Mouse (Mus musculus) midbrain, embryonic 11.5 days (tissue): ENCODE results near the gene Slc25a25. TPM values are rescaled to one million over a fixed set of nuclear protein-coding genes. Genes with fewer than 3 reads are reported as not detected.

Experiments used
- ATAC-seq: fragments of 200-750 bp; cut with Nextera tagmentation; 2 replicates; pipeline ENCODE4 v1.8.0; 2017; ENCODE audit warnings: moderate TSS enrichment, moderate library complexity; ENCODE audit not compliant: low FRiP score
- DNase-seq: peaks from one replicate; pipeline ENCODE4 v3.0.0; 2015; ENCODE audit warnings: low spot score; ENCODE audit errors: missing footprints
- H3K27ac ChIP-seq: fragments of 300-500 bp; sonication (generic); 2 replicates; pipeline ENCODE4 v1.5.1; 2014; ENCODE audit warnings: low read depth, low read length
- H3K27me3 ChIP-seq: fragments of 300-500 bp; sonication (generic); 2 replicates; pipeline ENCODE4 v1.6.1; 2014; ENCODE audit warnings: mild to moderate bottlenecking, low read length, moderate library complexity, mixed read lengths; ENCODE audit not compliant: control insufficient read depth, insufficient read depth
- H3K36me3 ChIP-seq: fragments of 300-500 bp; sonication (generic); 2 replicates; pipeline ENCODE4 v1.6.1; 2014; ENCODE audit warnings: mild to moderate bottlenecking, low read length, moderate library complexity, mixed read lengths; ENCODE audit not compliant: control insufficient read depth, insufficient read depth
- H3K4me1 ChIP-seq: fragments of 300-500 bp; sonication (generic); 2 replicates; pipeline ENCODE4 v1.6.1; 2014; ENCODE audit warnings: low read length; ENCODE audit not compliant: control insufficient read depth, insufficient read depth
- H3K4me2 ChIP-seq: fragments of 300-500 bp; sonication (generic); 2 replicates; pipeline ENCODE4 v1.6.1; 2014; ENCODE audit warnings: mild to moderate bottlenecking, moderate library complexity
- H3K4me3 ChIP-seq: fragments of 300-500 bp; sonication (generic); 2 replicates; pipeline ENCODE4 v1.5.1; 2014; ENCODE audit warnings: low read depth, low read length
- H3K9ac ChIP-seq: fragments of 300-500 bp; sonication (generic); 2 replicates; pipeline ENCODE4 v1.6.1; 2014; ENCODE audit warnings: low read length
- H3K9me3 ChIP-seq: fragments of 300-500 bp; sonication (generic); 2 replicates; pipeline ENCODE4 v1.6.1; 2016; ENCODE audit warnings: low read length; ENCODE audit not compliant: control insufficient read depth
- WGBS: fragments of 180-500 bp; shearing (Covaris S2); extraction: QIAGEN DNeasy Blood & Tissue Kit; methylation state at CpG from one replicate; pipeline ENCODE4 v1.1.7; 2014; 5-methylcytosine and 5-hydroxymethylcytosine counted together
- polyA plus RNA-seq: library from polyadenylated mRNA; unstranded; fragments of >200 nt; fragmentation: Nextera tagmentation; extraction: Ambion mirVana; gene quantifications from 2 replicates; pipeline ENCODE4 v1.2.1, GENCODE M21; 2014

Slc25a25 gene
- polyA plus RNA-seq, 1 experiment from 2014 or later: 20.4 TPM

DNA sequence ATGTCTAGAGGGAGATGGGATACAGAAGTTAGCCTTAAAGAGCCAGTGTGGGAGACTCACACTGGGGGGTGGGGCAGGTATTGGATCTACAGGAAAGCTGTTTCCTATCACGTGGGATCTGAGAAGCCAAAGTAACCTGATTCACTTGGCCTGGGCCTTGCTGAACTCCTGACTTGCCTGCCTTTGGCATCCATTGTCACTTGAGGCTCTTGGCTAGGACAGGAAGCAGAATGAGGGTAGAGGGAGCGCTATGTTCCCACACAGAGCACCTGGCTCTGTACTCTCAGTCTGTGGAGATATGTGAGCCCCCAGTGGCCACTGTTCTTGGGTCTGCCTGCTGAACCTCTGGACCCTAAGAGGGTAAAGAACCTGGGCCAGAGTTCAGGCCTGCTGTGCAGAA is 34.7 kb downstream of the Slc25a25 start:
- Histone ChIP-seq H3K27ac (no peak overlapping the region), H3K4me2 (no peak overlapping the region), H3K36me3 (peaks cover 36% of the 10 kb centered on the region), H3K27me3 (no peaks in the 10 kb centered on the region), H3K9me3 (no peaks in the 10 kb centered on the region), H3K9ac (no peak overlapping the region), H3K4me1 (no peaks in the 10 kb centered on the region), H3K4me3 (no peak overlapping the region)
- no peak for ATAC-seq
- DNase-seq: peak; percentile 76
- 85% methylated on average over 2 of the region's 2 CpGs for WGBS

DNA sequence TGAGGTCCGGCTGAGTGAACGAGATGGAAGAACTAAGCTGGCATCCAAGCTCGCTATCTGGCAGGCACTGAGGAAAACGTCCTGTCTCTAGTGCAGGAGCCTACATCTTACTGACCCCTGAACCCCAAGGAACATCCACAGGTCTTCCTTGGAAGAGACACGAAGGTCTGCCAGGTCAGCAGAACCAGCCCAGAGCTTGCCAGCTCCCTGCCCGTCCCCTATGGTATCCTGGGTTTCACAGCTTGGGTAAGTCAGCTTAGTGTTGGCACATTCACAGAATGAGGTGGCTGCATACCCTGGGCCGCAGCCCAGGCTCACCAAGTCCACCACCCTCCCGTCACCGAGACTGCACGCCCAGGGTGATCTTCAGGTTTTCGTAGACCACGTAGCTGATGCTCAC is 35.4 kb downstream of the Slc25a25 start:
- WGBS: 93% methylated on average over 12 of the region's 12 CpGs
- no peak overlapping the region for H3K27ac ChIP-seq
- peaks cover 31% of the 10 kb centered on the region for H3K36me3 ChIP-seq
- no peaks in the 10 kb centered on the region for H3K9me3 ChIP-seq
- ATAC-seq: no peak
- no peak overlapping the region for H3K4me3 ChIP-seq
- no peaks in the 10 kb centered on the region for H3K27me3 ChIP-seq
- no peak overlapping the region for H3K4me2 ChIP-seq
- no peak for DNase-seq
- H3K4me1 ChIP-seq: no peaks in the 10 kb centered on the region
- no peak overlapping the region for H3K9ac ChIP-seq

DNA sequence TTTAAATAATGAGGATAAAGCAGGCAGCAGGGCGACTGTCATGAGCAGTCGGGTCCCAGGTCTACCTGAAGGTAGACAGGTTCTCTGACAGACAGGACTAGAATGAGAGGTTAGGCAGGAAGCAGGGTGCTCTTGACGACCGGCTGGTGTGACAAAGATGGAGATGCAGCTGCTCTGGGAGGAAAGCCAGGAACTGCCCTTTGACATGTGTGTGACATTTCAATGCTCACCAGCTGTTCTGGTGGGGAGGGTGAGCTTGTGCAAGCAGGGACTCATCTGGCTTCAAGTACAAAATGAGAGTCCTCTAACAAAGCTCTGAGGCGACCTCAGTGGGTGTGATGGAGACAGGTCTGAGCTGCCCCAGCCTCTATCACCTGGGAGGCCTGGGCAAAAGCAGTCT is 37.3 kb downstream of the Slc25a25 start:
- Histone ChIP-seq H3K9ac (no peak overlapping the region), H3K36me3 (peaks cover 30% of the 10 kb centered on the region), H3K4me2 (no peak overlapping the region), H3K4me1 (no peaks in the 10 kb centered on the region), H3K27ac (no peak overlapping the region), H3K4me3 (no peak overlapping the region), H3K9me3 (no peaks in the 10 kb centered on the region), H3K27me3 (no peaks in the 10 kb centered on the region)
- 69% methylated on average over 5 of the region's 5 CpGs for WGBS
- ATAC-seq (no peak), DNase-seq (no peak)

DNA sequence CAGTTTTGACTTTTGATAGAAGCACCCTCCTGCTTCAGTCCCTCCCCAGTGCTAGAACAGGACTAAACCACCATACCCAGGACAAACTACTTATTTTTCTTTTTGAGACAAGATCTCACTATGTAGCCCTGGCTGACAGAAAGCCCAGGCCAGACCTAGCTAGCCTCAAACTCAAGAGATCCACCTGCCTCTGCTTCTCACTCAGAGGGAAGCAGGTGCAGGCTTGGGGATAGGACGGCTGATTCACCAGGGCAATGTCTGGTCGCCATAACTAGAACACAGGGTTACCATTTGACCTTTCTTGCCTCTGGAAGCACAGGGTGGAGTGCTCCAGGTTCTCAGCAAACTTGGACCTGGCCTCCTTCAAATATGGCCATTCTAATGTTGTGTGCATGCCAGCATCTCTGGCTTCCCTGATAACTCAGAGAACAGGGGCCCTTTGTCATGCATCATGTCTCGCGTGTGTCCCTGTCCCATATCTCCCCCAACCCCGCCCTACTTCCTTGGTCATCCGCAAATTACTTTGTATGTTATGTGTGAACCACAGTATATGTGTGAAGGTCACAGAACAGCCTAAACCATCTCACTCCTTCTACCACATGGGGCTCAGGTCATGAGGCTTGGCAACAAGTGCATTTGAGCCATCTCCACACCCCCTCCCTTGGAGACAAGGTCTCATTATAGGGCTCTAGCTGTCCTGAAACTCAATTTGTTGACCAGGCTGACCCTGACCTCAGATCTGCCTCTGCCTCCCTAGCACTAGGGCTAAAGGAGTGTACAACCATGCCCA is 38.3 kb downstream of the Slc25a25 start:
- H3K9me3 ChIP-seq: no peaks in the 10 kb centered on the region
- no peak overlapping the region for H3K4me2 ChIP-seq
- WGBS: 91% methylated on average over 6 of the region's 6 CpGs
- no peaks in the 10 kb centered on the region for H3K4me1 ChIP-seq
- H3K36me3 ChIP-seq: peaks cover 24% of the 10 kb centered on the region
- DNase-seq: peak; percentile 76
- no peak overlapping the region for H3K4me3 ChIP-seq
- no peak for ATAC-seq
- no peak overlapping the region for H3K27ac ChIP-seq
- no peaks in the 10 kb centered on the region for H3K27me3 ChIP-seq
- no peak overlapping the region for H3K9ac ChIP-seq

DNA sequence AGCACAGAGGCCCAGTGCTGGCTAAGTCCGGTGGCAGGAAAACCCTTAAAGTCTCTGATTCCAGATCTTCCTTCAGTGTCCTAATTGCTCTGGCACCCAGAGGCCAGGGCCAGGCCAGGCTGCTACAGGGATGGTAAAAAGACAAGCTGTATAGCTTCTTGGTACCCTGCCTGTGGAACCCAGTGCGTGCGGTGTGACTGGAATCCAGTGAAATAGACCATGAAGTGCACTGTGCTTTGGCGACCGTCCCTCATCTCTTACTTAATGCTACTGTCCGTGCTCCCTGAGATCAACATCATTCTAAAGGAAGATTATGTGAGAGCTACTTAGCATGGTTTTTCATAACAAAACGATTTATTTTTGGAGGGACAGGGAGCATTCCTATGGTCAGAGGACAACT is 39.8 kb downstream of the Slc25a25 start:
- H3K9ac ChIP-seq: no peak overlapping the region
- no peak overlapping the region for H3K4me3 ChIP-seq
- WGBS: 95% methylated on average over 7 of the region's 7 CpGs
- peaks cover 17% of the 10 kb centered on the region for H3K36me3 ChIP-seq
- no peaks in the 10 kb centered on the region for H3K9me3 ChIP-seq
- no peak overlapping the region for H3K27ac ChIP-seq
- ATAC-seq: no peak
- H3K4me1 ChIP-seq: no peaks in the 10 kb centered on the region
- H3K27me3 ChIP-seq: no peaks in the 10 kb centered on the region
- no peak overlapping the region for H3K4me2 ChIP-seq
- peak; percentile 35 for DNase-seq

DNA sequence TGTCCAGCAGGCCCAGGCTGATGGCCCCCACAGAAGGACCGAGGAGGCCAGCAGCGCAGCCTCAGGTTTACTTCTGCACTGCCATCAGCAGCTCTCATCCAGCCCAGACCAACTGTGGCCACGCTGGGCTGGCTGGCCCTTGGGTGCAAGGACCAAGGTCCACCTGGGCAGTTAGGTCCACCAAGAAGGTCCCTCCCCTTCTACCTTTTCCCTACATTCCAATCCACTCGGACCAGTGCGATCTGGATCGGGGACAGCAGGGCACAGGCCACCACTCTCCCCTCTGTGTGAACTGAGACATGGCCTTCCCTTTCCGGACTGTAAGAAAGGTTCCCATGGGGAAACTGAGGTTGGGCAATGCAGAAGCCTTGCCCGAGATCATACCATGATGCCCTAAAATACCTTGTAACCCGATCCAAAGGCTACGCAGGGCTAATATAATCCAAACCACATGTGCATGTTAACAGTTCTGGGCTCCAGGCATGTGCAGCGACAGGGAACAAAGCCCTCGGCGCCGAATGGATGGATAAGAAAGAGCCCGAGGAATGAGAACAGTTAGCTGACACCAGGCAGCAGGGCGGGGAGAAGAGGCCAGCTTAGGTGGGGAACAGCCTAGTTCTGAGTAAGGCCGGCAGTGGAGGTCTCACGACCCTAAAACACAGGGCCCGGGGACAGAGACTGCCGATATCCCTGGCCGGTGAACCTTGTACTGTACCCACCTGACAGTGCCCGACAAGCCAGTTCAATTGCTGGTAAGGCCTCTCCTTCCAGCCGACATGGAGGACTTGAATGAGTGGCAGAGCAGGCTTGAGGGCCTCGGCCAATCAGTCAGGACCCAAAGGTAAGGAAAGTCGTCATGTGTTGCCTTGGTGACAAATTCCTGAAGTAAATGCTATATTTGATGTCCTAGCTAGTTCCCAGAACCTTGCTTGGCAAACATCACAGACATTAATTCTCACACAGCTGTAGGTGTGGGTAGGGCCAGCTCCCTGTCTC is 42.5 kb downstream of the Slc25a25 start:
- no peak for DNase-seq
- H3K36me3 ChIP-seq: no peaks in the 10 kb centered on the region
- no peak overlapping the region for H3K4me2 ChIP-seq
- ATAC-seq: no peak
- H3K4me3 ChIP-seq: no peak overlapping the region
- no peak overlapping the region for H3K9ac ChIP-seq
- no peaks in the 10 kb centered on the region for H3K27me3 ChIP-seq
- H3K4me1 ChIP-seq: no peaks in the 10 kb centered on the region
- WGBS: 71% methylated on average over 25 of the region's 25 CpGs
- no peak overlapping the region for H3K27ac ChIP-seq
- H3K9me3 ChIP-seq: no peaks in the 10 kb centered on the region

DNA sequence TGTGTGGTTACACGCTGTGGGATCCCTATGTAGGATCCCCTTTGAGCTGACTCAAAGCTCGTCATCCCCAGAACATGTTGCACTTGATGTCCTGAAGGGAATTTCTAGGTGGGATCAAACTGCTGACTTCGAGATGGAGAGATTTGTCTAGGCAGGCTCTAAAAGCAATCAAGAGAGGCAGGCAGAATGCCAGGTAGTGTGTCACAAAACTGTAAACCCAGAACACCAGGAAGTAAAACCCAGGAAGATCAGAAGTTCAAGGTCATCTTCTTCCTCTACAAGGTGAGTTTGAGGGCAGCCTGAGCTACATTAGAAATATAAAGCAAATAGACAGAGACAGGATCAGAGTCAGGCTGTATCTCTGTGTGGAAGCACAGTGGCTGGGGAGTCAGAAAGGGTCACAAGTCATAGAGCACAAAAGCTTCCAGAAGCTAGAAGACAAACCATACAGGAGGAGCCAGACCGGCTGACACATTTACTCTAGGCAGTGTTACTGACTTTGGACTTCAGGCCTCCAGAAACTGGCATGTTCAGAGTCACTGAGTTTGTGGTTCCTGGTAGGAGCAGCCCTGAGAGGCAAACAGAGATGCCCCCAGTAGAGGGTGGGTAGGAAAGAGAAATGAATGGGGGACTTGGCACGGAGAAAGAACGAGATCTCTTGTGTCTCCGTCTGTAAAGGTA is 44.0 kb downstream of the Slc25a25 start:
- no peaks in the 10 kb centered on the region for H3K36me3 ChIP-seq
- no peaks in the 10 kb centered on the region for H3K4me1 ChIP-seq
- no peak overlapping the region for H3K4me3 ChIP-seq
- ATAC-seq (no peak), DNase-seq (no peak)
- no peaks in the 10 kb centered on the region for H3K9me3 ChIP-seq
- H3K27ac ChIP-seq: no peak overlapping the region
- WGBS: 90% methylated on average over 7 of the region's 7 CpGs
- no peak overlapping the region for H3K9ac ChIP-seq
- no peaks in the 10 kb centered on the region for H3K27me3 ChIP-seq
- no peak overlapping the region for H3K4me2 ChIP-seq

DNA sequence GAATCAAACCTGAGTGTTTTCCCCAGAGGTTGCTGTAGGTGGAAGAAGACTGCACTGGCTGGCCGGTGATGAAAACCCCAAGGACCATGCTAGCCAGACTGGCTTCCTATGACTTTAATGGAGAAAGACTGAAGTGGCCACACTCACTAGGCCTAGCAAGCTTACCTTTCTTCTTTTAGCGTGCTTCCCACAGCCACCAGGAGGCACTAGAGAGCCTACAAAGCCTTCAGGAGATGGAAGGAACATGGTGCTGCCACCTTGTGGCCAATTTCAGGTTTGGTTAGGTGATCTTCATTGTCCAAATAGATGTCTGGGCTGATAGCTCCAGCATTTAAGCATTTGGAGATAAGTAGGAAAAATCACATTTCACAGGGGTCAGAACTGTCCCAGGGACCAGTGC is 46.6 kb downstream of the Slc25a25 start:
- H3K9me3 ChIP-seq: no peaks in the 10 kb centered on the region
- ATAC-seq (0 out of 2 replicates have a peak, but pooled peaks have one; percentile 24), DNase-seq (peak; percentile 99)
- no peaks in the 10 kb centered on the region for H3K27me3 ChIP-seq
- H3K4me2 ChIP-seq: no peak overlapping the region
- no peaks in the 10 kb centered on the region for H3K36me3 ChIP-seq
- no peak overlapping the region for H3K27ac ChIP-seq
- H3K4me1 ChIP-seq: no peaks in the 10 kb centered on the region
- WGBS: 35% methylated on average over 2 of the region's 2 CpGs
- no peak overlapping the region for H3K9ac ChIP-seq
- H3K4me3 ChIP-seq: no peak overlapping the region
